Mouse (Mus musculus) hindbrain, embryonic 13.5 days (tissue): ENCODE measurements around the gene Panx2. TPM values are rescaled to one million over a fixed set of nuclear protein-coding genes. Genes with fewer than 3 reads are reported as not detected.

Experiments
- ATAC-seq: fragments of 200-750 bp; cut with Nextera tagmentation; 2 replicates; pipeline ENCODE4 v1.8.0; 2017; ENCODE audit warnings: moderate TSS enrichment; ENCODE audit not compliant: low FRiP score
- H3K27ac ChIP-seq: fragments of 300-500 bp; sonication (generic); 2 replicates; pipeline ENCODE4 v1.5.1; 2015; ENCODE audit warnings: inconsistent platforms, mild to moderate bottlenecking, moderate library complexity
- H3K27me3 ChIP-seq: fragments of 300-500 bp; sonication (generic); 2 replicates; pipeline ENCODE4 v1.6.1; 2015; ENCODE audit warnings: mild to moderate bottlenecking, inconsistent platforms
- H3K36me3 ChIP-seq: fragments of 300-500 bp; sonication (generic); 2 replicates; pipeline ENCODE4 v1.6.1; 2015; ENCODE audit warnings: mild to moderate bottlenecking, inconsistent platforms
- H3K4me1 ChIP-seq: fragments of 300-500 bp; sonication (generic); replicated peaks from 2 replicates; pipeline ENCODE4 v1.6.1; 2015; ENCODE audit warnings: inconsistent platforms
- H3K4me2 ChIP-seq: fragments of 300-500 bp; sonication (generic); 2 replicates; pipeline ENCODE4 v1.6.1; 2015; ENCODE audit warnings: inconsistent platforms, mild to moderate bottlenecking, moderate library complexity
- H3K4me3 ChIP-seq: fragments of 300-500 bp; sonication (generic); 2 replicates; pipeline ENCODE4 v1.5.1; 2015; ENCODE audit warnings: mild to moderate bottlenecking, inconsistent platforms
- H3K9ac ChIP-seq: fragments of 300-500 bp; sonication (generic); 2 replicates; pipeline ENCODE4 v1.6.1; 2015; ENCODE audit warnings: mild to moderate bottlenecking, inconsistent platforms
- H3K9me3 ChIP-seq: fragments of 300-500 bp; sonication (generic); 2 replicates; pipeline ENCODE4 v1.6.1; 2016; ENCODE audit warnings: inconsistent platforms
- WGBS: fragments of 180-500 bp; shearing (Covaris S2); methylation state at CpG from one replicate; pipeline ENCODE4 v1.1.7; 2015; 5-methylcytosine and 5-hydroxymethylcytosine counted together
- polyA plus RNA-seq: library from polyadenylated mRNA; unstranded; fragments of >200 nt; fragmentation: Nextera tagmentation; extraction: Ambion mirVana; gene quantifications from 2 replicates; pipeline ENCODE4 v1.2.1, GENCODE M21; 2015

Panx2 gene
- polyA plus RNA-seq, 1 experiment from 2014 or later, result 4.1 TPM

DNA sequence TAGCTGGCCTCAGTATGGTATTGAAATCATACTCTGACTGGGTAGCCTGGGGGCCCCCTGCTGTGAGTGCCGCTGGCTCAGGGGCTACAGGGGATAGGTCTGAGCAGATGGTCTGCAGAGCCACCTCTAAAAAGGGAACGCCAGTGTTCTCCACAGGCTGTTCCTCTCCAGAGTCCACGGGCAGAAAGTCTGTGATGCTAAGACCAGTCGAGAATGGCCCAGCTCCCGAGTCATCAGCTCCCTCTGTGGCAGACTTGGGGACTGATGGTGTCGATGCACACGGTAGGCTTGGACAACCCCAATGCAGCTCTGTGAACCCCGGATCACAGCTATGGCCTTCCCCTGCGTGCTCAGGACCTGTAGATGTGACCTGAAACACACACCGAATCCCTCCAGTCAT is 44.4 kb downstream of the Panx2 start:
- H3K4me2 ChIP-seq, result no peak overlapping the region
- no peak overlapping the region for H3K4me3 ChIP-seq
- peaks cover 100% of the 10 kb centered on the region for H3K36me3 ChIP-seq
- no peak overlapping the region for H3K9ac ChIP-seq
- H3K4me1 ChIP-seq, result no peaks in the 10 kb centered on the region
- no peak overlapping the region for H3K27ac ChIP-seq
- WGBS, result 89% methylated on average over 10 of the region's 10 CpGs
- no peaks in the 10 kb centered on the region for H3K27me3 ChIP-seq
- no peak for ATAC-seq
- H3K9me3 ChIP-seq, result no peaks in the 10 kb centered on the region

DNA sequence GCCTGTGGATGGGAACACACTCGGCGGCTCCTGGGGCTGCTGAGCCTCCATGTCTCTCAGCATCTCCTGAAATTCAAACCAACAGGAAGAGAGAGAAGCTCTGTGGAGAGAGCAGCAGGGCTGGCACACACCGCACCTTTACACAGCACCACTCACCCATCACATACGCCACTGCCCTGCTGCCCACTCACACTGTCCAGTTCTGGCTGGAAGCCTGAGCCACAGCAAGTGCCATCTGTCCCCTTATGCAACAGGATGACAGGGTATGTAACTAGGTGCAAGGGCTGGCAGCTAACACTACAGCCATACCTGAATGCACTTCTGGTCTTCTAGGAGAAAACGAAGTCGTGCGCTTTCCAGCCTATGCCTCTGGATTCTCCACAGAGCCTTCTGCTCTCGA is 44.9 kb downstream of the Panx2 start:
- Histone ChIP-seq H3K27me3 (no peaks in the 10 kb centered on the region), H3K4me2 (no peak overlapping the region), H3K27ac (no peak overlapping the region), H3K4me3 (no peak overlapping the region), H3K9me3 (no peaks in the 10 kb centered on the region), H3K9ac (no peak overlapping the region), H3K4me1 (no peaks in the 10 kb centered on the region), H3K36me3 (peaks cover 100% of the 10 kb centered on the region)
- WGBS, result 97% methylated on average over 8 of the region's 8 CpGs
- no peak for ATAC-seq

DNA sequence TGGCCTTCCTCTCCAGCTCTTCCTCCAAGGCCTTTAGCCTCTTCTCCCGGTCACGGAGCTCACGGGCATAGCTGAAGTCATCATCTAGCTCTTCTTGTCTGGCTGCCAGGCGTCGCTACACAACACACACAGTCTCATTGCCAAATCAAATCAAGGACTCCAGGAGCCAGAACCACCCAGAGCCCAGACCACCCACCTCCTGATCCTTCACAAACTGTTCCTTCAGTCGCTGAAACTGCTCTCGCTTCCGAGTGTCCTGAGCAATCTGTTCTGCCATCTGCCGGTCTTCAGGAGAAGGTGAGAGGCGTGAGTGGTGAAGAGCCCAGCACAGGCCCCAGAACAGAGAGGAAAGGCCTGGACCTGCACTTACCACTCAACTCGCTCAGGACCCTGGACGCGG is 46.5 kb downstream of the Panx2 start:
- H3K27me3 ChIP-seq, result no peaks in the 10 kb centered on the region
- H3K9me3 ChIP-seq, result no peaks in the 10 kb centered on the region
- H3K27ac ChIP-seq, result no peak overlapping the region
- no peak overlapping the region for H3K4me2 ChIP-seq
- 92% methylated on average over 13 of the region's 13 CpGs for WGBS
- no peak overlapping the region for H3K9ac ChIP-seq
- H3K4me1 ChIP-seq, result no peaks in the 10 kb centered on the region
- ATAC-seq, result no peak
- peaks cover 100% of the 10 kb centered on the region for H3K36me3 ChIP-seq
- no peak overlapping the region for H3K4me3 ChIP-seq

DNA sequence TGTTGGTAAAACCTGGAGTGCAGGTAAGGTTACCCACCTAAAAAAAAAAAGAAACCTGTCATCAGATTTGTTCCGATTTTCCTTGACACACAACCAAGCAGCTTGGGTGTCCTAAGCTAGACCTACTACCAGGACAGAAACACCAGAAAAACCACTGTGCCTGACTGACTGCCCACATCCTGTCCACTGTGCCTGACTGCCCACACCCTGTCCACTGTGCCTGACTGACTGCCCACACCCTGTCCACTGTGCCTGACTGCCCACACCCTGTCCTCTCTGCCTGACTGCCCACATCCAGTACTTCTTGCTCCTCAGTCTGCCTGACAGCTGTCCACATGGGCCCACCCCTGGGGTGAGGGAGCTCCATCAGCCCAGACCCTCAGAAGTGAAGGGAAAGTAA is 47.4 kb downstream of the Panx2 start:
- H3K4me2 ChIP-seq, result no peak overlapping the region
- H3K4me1 ChIP-seq, result no peaks in the 10 kb centered on the region
- no peaks in the 10 kb centered on the region for H3K27me3 ChIP-seq
- peaks cover 100% of the 10 kb centered on the region for H3K36me3 ChIP-seq
- WGBS, result 96% methylated on average over 1 of the region's 1 CpGs
- H3K9me3 ChIP-seq, result no peaks in the 10 kb centered on the region
- ATAC-seq, result no peak
- no peak overlapping the region for H3K4me3 ChIP-seq
- H3K9ac ChIP-seq, result no peak overlapping the region
- H3K27ac ChIP-seq, result no peak overlapping the region

DNA sequence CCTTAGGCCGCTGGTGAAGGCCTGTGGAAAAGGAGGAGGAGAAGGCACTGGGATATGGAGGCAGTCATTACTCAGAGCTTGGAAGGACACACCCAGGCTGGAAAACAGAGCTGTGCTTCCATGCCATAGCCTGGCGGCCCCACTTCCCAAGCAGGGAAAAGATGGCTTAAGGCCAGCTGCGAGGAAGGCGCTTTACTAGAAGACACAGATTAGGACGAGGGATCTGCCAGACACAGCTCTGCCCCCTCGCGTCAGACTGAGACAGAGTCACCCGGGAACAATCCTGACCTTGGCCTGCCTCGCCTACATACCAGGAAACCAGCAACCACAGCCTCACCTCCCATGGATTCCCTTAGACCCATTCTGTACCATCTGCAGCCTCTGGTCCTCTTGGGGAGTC is 50.6 kb downstream of the Panx2 start:
- no peaks in the 10 kb centered on the region for H3K27me3 ChIP-seq
- no peak overlapping the region for H3K27ac ChIP-seq
- no peak overlapping the region for H3K9ac ChIP-seq
- 86% methylated on average over 9 of the region's 9 CpGs for WGBS
- H3K4me3 ChIP-seq, result no peak overlapping the region
- peaks cover 94% of the 10 kb centered on the region for H3K36me3 ChIP-seq
- no peaks in the 10 kb centered on the region for H3K4me1 ChIP-seq
- H3K4me2 ChIP-seq, result no peak overlapping the region
- H3K9me3 ChIP-seq, result no peaks in the 10 kb centered on the region
- ATAC-seq, result no peak

DNA sequence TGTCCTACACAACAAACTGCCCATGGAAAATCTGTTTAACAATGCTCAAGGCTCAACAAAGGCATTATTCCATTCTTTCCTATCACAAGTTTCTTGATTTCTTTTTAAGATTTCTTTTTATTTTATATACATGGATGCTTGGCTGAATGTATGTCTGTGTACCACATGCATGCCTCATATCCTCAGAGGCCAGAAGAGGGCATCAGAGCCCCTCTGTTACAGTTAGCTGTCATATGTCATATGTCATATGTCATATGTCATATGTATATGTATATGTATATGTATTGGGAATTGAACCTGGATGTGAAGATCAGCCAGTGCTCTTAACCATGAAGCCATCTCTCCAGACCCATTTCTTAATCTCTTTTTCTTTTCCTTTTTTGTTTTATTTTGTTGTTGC is 58.5 kb downstream of the Panx2 start:
- no peak overlapping the region for H3K4me3 ChIP-seq
- no peak overlapping the region for H3K27ac ChIP-seq
- ATAC-seq, result no peak
- H3K36me3 ChIP-seq, result peaks cover 51% of the 10 kb centered on the region
- no peaks in the 10 kb centered on the region for H3K9me3 ChIP-seq
- no peak overlapping the region for H3K4me2 ChIP-seq
- H3K4me1 ChIP-seq, result peaks cover 37% of the 10 kb centered on the region
- no peak overlapping the region for H3K9ac ChIP-seq
- no peaks in the 10 kb centered on the region for H3K27me3 ChIP-seq

DNA sequence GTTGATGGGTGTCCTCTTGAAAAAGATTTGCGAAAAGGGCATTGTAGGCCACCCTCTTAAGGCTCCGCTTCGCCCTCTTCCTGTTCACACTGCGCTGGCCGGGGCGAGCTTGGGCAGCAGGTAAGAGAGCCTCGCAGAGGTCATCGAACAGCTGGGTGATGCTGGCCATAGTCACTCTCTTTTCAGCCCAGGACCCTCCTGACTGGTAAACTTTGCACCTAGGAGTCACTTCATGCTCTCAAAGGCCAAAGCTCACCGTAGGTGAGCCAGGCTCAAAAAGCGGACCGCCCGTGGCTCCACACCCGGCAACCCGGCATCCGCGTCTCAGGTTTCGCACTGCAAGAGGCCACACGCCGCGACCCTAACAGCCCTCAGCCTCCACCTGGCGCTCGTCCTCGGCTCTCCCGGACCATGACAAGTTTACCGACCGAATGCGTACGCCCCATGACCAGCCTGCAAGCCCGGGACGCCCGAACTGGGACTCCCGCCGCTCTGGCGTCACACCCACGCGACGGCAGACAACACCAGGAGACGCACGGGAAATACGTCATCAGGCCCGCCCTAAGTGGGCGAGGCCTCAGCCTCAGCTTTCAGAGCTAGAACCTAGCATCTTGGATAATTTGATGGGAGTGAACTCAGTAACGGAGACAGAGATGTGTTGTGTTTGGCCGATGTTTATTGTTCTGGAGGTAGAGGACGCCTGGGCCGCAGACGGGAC is 63.3 kb downstream of the Panx2 start, which contains the start of gene Tubgcp6:
TSS of gene Tubgcp6 (minus strand) at position 464 of the 718 bp plus-strand sequence.
- Histone ChIP-seq H3K4me2 (peak within 1 kb of the TSS; percentile 97), H3K9me3 (no peaks in the 10 kb centered on the region), H3K27ac (peak within 1 kb of the TSS; percentile 92), H3K4me1 (peaks cover 53% of the 10 kb centered on the region), H3K9ac (peak within 1 kb of the TSS; percentile 87), H3K4me3 (peak within 1 kb of the TSS; percentile 86), H3K36me3 (peaks cover 21% of the 10 kb centered on the region), H3K27me3 (no peaks in the 10 kb centered on the region)
- ATAC-seq, result peak; percentile 84
- WGBS, result under 1% methylated on average over 47 of the region's 47 CpGs

Other genes with a start within 250 kb of the Panx2 start
- gene Alg12, start 240.4 kb upstream of the Panx2 start, polyA plus RNA-seq, result 8.1 and 8.7 TPM in 2 replicates
- 57.1 and 60.0 TPM in 2 replicates for gene Creld2, start 240.1 kb upstream of the Panx2 start, polyA plus RNA-seq
- gene Pim3, start 197.5 kb upstream of the Panx2 start, polyA plus RNA-seq, result 45.6 and 47.2 TPM in 2 replicates
- gene Ttll8, start 105.3 kb upstream of the Panx2 start, polyA plus RNA-seq, result not detected in 2 replicates
- 8.2 and 11.8 TPM in 2 replicates for gene Mlc1, start 80.7 kb upstream of the Panx2 start, polyA plus RNA-seq
- gene Mov10l1, start 76.8 kb upstream of the Panx2 start, polyA plus RNA-seq, result not detected in 2 replicates
- 38.8 and 39.5 TPM in 2 replicates for gene Trabd, start 15.4 kb downstream of the Panx2 start, polyA plus RNA-seq
- 19.9 and 20.7 TPM in 2 replicates for gene Selenoo, start 29.4 kb downstream of the Panx2 start, polyA plus RNA-seq
- 17.5 and 18.9 TPM in 2 replicates for gene Tubgcp6, start 63.4 kb downstream of the Panx2 start, polyA plus RNA-seq
- gene Hdac10, start 69.0 kb downstream of the Panx2 start, polyA plus RNA-seq, result 24.3 and 24.5 TPM in 2 replicates
- gene Mapk12, start 81.0 kb downstream of the Panx2 start, polyA plus RNA-seq, result 5.9 and 7.1 TPM in 2 replicates
- 36.1 and 36.5 TPM in 2 replicates for gene Mapk11, start 89.9 kb downstream of the Panx2 start, polyA plus RNA-seq
- 99.2 and 104 TPM in 2 replicates for gene Plxnb2, start 121.1 kb downstream of the Panx2 start, polyA plus RNA-seq
- 75.1 and 86.5 TPM in 2 replicates for gene Dennd6b, start 136.8 kb downstream of the Panx2 start, polyA plus RNA-seq
- 82.8 and 87.3 TPM in 2 replicates for gene Ppp6r2, start 151.8 kb downstream of the Panx2 start, polyA plus RNA-seq